Mouse (Mus musculus) hindbrain, postnatal 0 days (tissue): ENCODE measurements around the gene H2-D1. TPM values are rescaled to one million over a fixed set of nuclear protein-coding genes. Genes with fewer than 3 reads are reported as not detected.

Experiments
- ATAC-seq: fragments of 200-750 bp; cut with Nextera tagmentation; 2 replicates; pipeline ENCODE4 v1.8.0; 2017; ENCODE audit warnings: mild to moderate bottlenecking, moderate TSS enrichment, moderate library complexity
- DNase-seq: peaks from one replicate; pipeline ENCODE4 v3.0.0-alpha.2; 2015; ENCODE audit warnings: low spot score
- H3K27ac ChIP-seq: fragments of 300-500 bp; sonication (generic); 2 replicates; pipeline ENCODE4 v1.5.1; 2014; ENCODE audit warnings: mild to moderate bottlenecking
- H3K27me3 ChIP-seq: fragments of 300-500 bp; sonication (generic); 2 replicates; pipeline ENCODE4 v1.6.1; 2014; ENCODE audit warnings: low read length, mixed read lengths; ENCODE audit not compliant: insufficient read depth
- H3K36me3 ChIP-seq: fragments of 300-500 bp; sonication (generic); 2 replicates; pipeline ENCODE4 v1.6.1; 2014; ENCODE audit warnings: low read length, mixed read lengths; ENCODE audit not compliant: insufficient read depth
- H3K4me1 ChIP-seq: fragments of 300-500 bp; sonication (generic); 2 replicates; pipeline ENCODE4 v1.6.1; 2014; ENCODE audit warnings: antibody characterized with exemption, low read length, mixed read lengths; ENCODE audit not compliant: insufficient read depth
- H3K4me2 ChIP-seq: fragments of 300-500 bp; sonication (generic); 2 replicates; pipeline ENCODE4 v1.6.1; 2014; ENCODE audit warnings: low read depth, mild to moderate bottlenecking, low read length, moderate library complexity, mixed read lengths
- H3K4me3 ChIP-seq: fragments of 300-500 bp; sonication (generic); 2 replicates; pipeline ENCODE4 v1.5.1; 2014; ENCODE audit warnings: low read length
- H3K9ac ChIP-seq: fragments of 300-500 bp; sonication (generic); replicated peaks from 2 replicates; pipeline ENCODE4 v1.6.1; 2014; ENCODE audit warnings: mild to moderate bottlenecking, low read length, moderate library complexity, mixed read lengths
- H3K9me3 ChIP-seq: fragments of 300-500 bp; sonication (generic); 2 replicates; pipeline ENCODE4 v1.6.1; 2016; ENCODE audit warnings: low read length, mixed read lengths
- CTCF ChIP-seq: IDR thresholded peaks from 2 replicates; pipeline ENCODE4 v1.5.1; 2016; ENCODE audit warnings: antibody characterized with exemption, control low read depth, low read depth
- WGBS: fragments of 180-500 bp; shearing (Covaris S2); extraction: QIAGEN DNeasy Blood & Tissue Kit; methylation state at CpG from one replicate; pipeline ENCODE4 v1.1.7; 2014; 5-methylcytosine and 5-hydroxymethylcytosine counted together
- polyA plus RNA-seq: library from polyadenylated mRNA; unstranded; fragments of >200 nt; fragmentation: Nextera tagmentation; extraction: Ambion mirVana; gene quantifications from 2 replicates; pipeline ENCODE4 v1.2.1, GENCODE M21; 2015
- total RNA-seq: library from RNA; depleted of rRNA; stranded (reverse); fragments of >200 nt; gene quantifications from 2 replicates; pipeline ENCODE4 v1.2.3, GENCODE M21; 2014

H2-D1 gene
- total and polyA plus RNA-seq, 2 experiments from 2014 or later = 74.3 to 146 TPM

DNA sequence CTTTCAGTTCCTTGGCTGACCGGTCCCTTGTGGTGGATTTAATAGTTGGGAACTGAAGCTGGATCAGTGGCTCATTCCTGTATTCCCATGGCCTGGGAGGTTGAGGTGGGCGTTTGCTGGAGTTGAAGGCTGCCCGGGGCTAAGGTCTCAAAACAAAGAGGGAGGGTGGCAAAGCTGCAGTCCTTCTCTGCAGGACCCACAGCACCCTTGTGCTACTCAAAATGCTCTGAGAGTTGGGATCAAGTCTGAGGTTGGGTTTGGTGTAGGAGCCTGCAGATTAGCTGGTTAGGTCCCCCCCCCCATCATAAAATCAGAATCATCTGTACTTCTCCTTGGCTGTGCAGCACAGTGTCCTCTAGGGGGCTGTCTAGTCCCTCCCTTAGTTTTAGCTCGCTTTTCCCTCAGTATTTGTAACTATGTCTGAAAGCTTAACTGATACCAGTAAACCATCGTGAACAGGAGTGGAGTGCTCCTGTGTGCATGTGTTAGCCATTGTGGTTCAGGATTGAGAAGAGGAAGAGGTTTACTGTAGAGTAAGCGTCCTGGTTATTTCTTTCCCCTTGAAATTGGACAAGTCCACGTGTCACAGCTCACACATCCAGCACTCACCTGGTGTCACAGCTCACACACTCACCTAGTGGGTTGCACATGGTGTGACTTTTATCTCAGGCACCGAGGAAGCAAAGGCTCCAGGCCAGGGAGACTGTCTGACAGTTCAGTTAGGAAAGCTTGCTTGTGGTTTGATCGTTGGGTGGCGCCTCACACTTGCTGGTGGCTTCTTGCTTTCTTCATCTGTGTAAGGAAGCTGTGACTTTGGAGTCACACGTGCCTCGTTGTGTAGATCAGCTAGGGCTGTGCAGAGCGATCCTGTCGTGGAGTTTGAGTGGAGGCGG is 16.6 kb upstream of the H2-D1 start:
- no peak overlapping the region for H3K27ac ChIP-seq
- no peak overlapping the region for H3K4me3 ChIP-seq
- H3K36me3 ChIP-seq = peaks cover 66% of the 10 kb centered on the region
- peak; percentile 68 for TF ChIP-seq CTCF
- DNase-seq (peak; percentile 58), ATAC-seq (no peak)
- 79% methylated on average over 15 of the region's 15 CpGs for WGBS
- no peak overlapping the region for H3K9ac ChIP-seq
- H3K4me2 ChIP-seq = no peak overlapping the region
- no peaks in the 10 kb centered on the region for H3K27me3 ChIP-seq
- H3K4me1 ChIP-seq = peaks cover 12% of the 10 kb centered on the region
- no peaks in the 10 kb centered on the region for H3K9me3 ChIP-seq

DNA sequence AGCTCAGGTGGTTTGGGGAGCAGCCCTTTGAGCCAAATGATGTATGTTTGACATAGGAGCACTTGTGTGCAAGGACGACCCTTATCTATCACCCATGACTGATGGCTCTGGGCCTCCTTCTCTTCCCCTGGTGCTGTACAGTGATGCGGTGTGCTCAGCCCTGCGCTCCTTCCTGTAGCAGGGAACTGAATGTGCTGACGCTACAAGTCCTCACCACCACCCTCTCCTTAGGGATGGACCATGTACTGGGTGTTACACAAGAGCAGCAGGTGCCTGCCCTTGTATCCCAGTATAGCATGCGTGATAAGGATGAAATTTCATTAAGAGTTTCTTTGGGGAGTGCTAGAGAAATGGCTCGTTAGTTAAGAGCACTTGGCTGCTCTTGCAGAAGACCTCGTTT is 15.4 kb upstream of the H2-D1 start:
- Histone ChIP-seq H3K27me3 (no peaks in the 10 kb centered on the region), H3K9me3 (no peaks in the 10 kb centered on the region), H3K4me3 (no peak overlapping the region), H3K4me1 (peaks cover 12% of the 10 kb centered on the region), H3K4me2 (no peak overlapping the region), H3K9ac (no peak overlapping the region), H3K27ac (no peak overlapping the region), H3K36me3 (peaks cover 69% of the 10 kb centered on the region)
- ATAC-seq (no peak), DNase-seq (no peak)
- whole genome bisulfite sequencing = 81% methylated on average over 7 of the region's 7 CpGs
- no peak for TF ChIP-seq CTCF

DNA sequence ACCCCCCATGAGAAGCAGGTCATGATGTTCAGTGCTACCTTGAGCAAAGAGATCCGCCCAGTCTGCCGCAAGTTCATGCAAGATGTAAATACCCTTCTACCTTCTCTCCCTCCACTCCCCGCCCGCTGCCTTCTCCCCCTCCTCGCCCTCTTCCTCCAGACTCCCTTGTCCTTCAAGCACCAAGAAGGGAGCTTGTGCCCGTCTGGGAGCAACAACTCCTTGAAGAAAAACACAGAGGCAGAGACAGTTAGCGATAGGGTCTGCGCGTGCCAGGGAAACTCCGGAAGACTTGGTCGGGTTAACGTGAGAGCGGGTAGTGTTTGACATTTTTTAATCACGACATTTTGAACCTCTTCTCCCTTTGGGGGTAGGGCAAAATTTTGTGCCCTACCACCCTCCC is 13.5 kb upstream of the H2-D1 start:
- H3K36me3 ChIP-seq = peaks cover 82% of the 10 kb centered on the region
- DNase-seq (no peak), ATAC-seq (no peak)
- H3K4me1 ChIP-seq = peaks cover 7% of the 10 kb centered on the region
- H3K4me3 ChIP-seq = no peak overlapping the region
- no peak for TF ChIP-seq CTCF
- WGBS = 84% methylated on average over 14 of the region's 14 CpGs
- no peaks in the 10 kb centered on the region for H3K27me3 ChIP-seq
- no peak overlapping the region for H3K4me2 ChIP-seq
- H3K9me3 ChIP-seq = no peaks in the 10 kb centered on the region
- H3K27ac ChIP-seq = no peak overlapping the region
- H3K9ac ChIP-seq = no peak overlapping the region

DNA sequence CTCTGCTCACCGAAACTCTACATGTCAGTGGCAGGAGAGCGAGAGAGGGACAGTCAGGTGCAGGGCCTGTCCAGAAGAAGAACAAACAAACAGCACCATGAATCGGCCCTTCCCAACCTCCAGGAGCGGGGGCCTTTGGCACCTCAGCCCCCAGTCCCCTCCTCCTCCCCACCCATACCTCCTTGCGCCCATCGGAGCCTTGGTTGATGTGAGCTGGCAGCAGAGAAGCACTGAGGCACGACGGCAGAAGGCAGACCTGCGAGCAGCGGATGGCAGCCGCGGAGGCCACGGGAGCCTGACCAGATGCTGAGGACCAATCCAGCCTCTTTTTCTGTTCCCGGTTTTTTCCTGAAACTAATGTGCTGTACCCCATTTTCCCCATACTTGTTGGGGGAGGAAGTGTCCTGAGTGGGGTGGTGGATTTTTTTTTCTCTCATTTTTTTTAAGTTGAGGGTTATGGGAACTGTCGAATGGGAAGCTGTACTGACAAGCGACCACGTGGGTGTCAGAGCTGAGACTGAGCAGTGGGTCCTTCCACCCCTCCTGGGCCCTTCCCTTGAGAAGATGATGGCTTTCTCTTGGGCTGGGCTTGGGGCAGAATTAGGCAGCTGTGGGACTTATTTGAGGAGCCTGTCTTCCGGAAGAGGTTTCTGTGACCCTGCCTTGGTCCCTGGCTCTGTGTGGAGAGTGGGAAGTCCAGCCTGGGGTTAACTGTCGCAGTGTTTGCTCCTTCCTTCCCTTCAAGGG is 12.9 kb upstream of the H2-D1 start:
- 81% methylated on average over 19 of the region's 19 CpGs for WGBS
- H3K4me1 ChIP-seq = 0 out of 2 replicates have a peak, but pooled peaks cover under 1% of the 10 kb centered on the region

DNA sequence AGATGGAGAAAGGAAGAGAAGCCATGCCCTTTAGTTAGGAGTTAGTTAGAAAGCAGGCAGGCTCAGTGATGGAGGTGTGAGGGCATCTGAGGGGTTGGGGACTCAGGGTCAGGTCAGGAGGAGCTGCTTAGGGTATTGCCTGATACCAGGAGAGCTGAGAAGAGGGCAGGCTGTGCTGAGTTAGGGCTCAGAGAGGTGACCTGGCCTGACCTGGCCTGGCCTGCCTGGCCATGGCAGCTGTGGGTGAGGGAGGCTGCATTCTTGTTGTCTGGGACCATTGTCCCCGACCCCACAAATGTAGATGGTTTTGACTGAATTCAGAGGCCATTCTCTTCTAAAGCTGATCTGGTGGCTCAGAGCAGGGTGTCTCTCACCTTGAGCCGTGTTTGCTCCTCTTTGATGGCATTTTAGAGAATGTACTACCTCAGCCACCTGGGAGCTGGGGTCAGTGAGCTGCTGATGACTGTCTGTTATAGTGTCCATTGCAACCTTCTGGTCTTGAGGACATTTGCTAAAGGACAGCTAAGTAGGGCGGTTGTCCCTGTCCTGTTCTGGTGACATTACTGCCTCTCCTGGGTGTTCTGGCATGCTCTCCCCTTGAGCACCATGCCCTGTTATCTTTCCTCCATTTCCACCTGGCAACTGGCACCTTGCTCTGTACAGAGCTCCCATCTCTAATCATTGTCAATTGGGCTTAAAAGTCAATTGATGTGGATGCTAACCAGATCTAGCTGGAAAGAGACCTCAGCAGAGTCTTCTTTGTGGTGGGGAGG is 12.0 kb upstream of the H2-D1 start:
- DNase-seq = no peak
- no peak for ATAC-seq
- H3K36me3 ChIP-seq = peaks cover 69% of the 10 kb centered on the region
- no peak overlapping the region for H3K4me2 ChIP-seq
- H3K27ac ChIP-seq = no peak overlapping the region
- H3K9me3 ChIP-seq = no peaks in the 10 kb centered on the region
- no peaks in the 10 kb centered on the region for H3K27me3 ChIP-seq
- H3K4me3 ChIP-seq = no peak overlapping the region
- no peak for TF ChIP-seq CTCF
- H3K9ac ChIP-seq = no peak overlapping the region
- WGBS = 92% methylated on average over 3 of the region's 3 CpGs
- no peaks in the 10 kb centered on the region for H3K4me1 ChIP-seq

More for the DNA sequence above, 12.9 kb upstream of the H2-D1 start:
- peaks cover 78% of the 10 kb centered on the region for H3K36me3 ChIP-seq
- no peaks in the 10 kb centered on the region for H3K9me3 ChIP-seq
- no peak overlapping the region for H3K9ac ChIP-seq
- no peak for TF ChIP-seq CTCF
- no peaks in the 10 kb centered on the region for H3K27me3 ChIP-seq
- H3K27ac ChIP-seq = no peak overlapping the region
- H3K4me2 ChIP-seq = no peak overlapping the region
- H3K4me3 ChIP-seq = no peak overlapping the region
- DNase-seq (no peak), ATAC-seq (no peak)

DNA sequence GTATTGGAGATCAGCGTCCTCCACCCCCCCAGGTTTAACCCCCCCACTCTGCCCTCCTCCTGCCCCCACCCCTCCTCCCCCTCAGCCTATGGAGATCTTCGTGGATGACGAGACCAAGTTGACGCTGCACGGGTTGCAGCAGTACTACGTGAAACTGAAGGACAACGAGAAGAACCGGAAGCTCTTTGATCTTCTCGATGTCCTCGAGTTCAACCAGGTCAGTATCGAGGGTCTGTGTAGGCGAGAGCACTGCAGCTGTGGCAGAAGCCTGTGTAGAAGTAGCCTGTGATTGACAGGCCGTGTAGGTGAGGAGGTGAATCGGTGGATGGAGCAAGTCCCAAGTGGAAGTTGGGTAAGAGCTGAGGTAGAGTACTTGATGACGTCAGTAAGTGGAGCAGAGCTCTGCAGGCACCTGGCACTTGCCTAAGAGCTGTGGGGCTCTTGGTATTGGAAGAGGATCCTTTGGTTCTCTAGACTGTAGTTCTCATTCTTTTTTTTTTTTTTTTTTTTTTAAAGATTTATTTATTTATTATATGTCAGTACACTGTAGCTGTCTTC is 11.3 kb upstream of the H2-D1 start:
- Histone ChIP-seq H3K27me3 (no peaks in the 10 kb centered on the region), H3K9ac (no peak overlapping the region), H3K27ac (no peak overlapping the region), H3K9me3 (no peaks in the 10 kb centered on the region), H3K4me2 (no peak overlapping the region), H3K36me3 (peaks cover 63% of the 10 kb centered on the region), H3K4me3 (no peak overlapping the region), H3K4me1 (no peaks in the 10 kb centered on the region)
- DNase-seq (no peak), ATAC-seq (no peak)
- WGBS = 82% methylated on average over 15 of the region's 15 CpGs
- no peak for TF ChIP-seq CTCF
